Mouse (Mus musculus) frontal cortex, adult 2 months (tissue): ENCODE data around the gene 9930104L06Rik. TPM values are rescaled to one million over a fixed set of nuclear protein-coding genes. Genes with fewer than 3 reads are reported as not detected.

Experiments
- DNase-seq, 2 experiments: peaks; one replicate each; pipeline ENCODE4 v3.0.0; 2022; ENCODE audit warnings: low spot score in 1 of 2; ENCODE audit errors: extremely low spot score in 1 of 2
- polyA plus RNA-seq: library from polyadenylated mRNA; depleted of rRNA; stranded (reverse); fragments of >200 nt; gene quantifications from 2 replicates; pipeline ENCODE4 v1.2.3, GENCODE M21; 2012; rRNA removed

The 9930104L06Rik gene
- polyA plus RNA-seq, 1 experiment = 20.9 TPM

DNA sequence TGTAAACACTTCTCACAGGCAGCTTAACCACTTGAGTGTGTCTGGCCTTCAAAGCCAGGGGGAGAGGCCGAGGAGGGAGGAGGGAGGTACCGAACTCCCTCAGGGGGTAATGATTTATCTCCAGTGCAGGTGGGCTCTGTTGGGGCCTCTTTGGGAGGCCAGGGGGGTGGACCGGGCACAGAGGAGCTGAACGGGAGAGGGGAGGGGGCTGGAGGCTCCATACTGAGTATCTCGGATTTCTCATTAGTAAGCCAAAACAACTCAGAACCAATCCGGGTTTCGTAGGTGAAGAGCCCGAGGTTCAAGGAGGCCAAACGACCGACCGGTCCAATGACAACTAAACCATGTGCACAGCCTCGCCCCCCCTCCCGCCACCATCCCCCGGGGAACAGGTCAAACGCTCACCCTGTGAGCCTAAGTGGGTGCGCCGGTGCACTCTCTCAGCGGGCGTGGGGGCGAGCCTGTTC lies 53.0 kb downstream of the 9930104L06Rik start:
- DNase-seq = no peak

DNA sequence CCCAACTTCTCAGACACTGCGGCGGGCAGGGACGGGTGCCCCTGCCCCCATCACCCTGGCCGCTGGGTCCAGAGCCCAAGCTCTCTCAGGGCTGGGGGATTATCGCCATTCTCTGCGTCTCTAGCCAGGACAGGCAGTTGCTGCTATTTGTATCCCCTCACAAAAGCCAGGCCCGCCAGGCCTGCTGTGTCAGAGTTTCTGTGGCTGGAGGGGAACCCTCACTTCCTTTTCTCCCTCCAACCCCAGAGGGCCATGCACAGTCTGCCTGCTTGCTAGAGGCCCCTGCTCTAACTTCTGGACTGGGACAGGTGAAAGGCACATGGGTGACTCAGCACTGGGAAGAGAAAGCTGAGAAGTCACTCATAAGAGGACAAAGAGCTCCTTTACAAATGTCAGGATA lies 53.5 kb downstream of the 9930104L06Rik start:
- DNase-seq = no peak

Other genes starting within 250 kb of the 9930104L06Rik start
- 19.0 and 20.7 TPM in 2 replicates for gene Utp11, start 243.4 kb upstream of the 9930104L06Rik start, polyA plus RNA-seq
- gene Fhl3, start 236.3 kb upstream of the 9930104L06Rik start, polyA plus RNA-seq = 2.0 and 2.2 TPM in 2 replicates
- 35.5 and 40.4 TPM in 2 replicates for gene Sf3a3, start 222.3 kb upstream of the 9930104L06Rik start, polyA plus RNA-seq
- gene Inpp5b, start 195.2 kb upstream of the 9930104L06Rik start, polyA plus RNA-seq = 58.0 and 71.4 TPM in 2 replicates
- 12.9 and 13.2 TPM in 2 replicates for gene Mtf1, start 134.9 kb upstream of the 9930104L06Rik start, polyA plus RNA-seq
- gene Yrdc, start 86.4 kb upstream of the 9930104L06Rik start, polyA plus RNA-seq = 34.5 and 36.8 TPM in 2 replicates
- gene 1110065P20Rik, start 85.9 kb upstream of the 9930104L06Rik start, polyA plus RNA-seq = 91.4 and 98.1 TPM in 2 replicates
- 48.7 and 52.5 TPM in 2 replicates for gene Maneal, start 74.9 kb upstream of the 9930104L06Rik start, polyA plus RNA-seq
- 49.8 and 50.9 TPM in 2 replicates for gene Epha10, start 56.1 kb upstream of the 9930104L06Rik start, polyA plus RNA-seq
- gene Cdca8, start 2.3 kb downstream of the 9930104L06Rik start, polyA plus RNA-seq = 2.0 and 2.6 TPM in 2 replicates
- gene Rspo1, start 49.4 kb downstream of the 9930104L06Rik start, polyA plus RNA-seq = 3.6 and 8.3 TPM in 2 replicates
- 115 and 127 TPM in 2 replicates for gene Gnl2, start 79.5 kb downstream of the 9930104L06Rik start, polyA plus RNA-seq
- gene Dnali1, start 128.7 kb downstream of the 9930104L06Rik start, polyA plus RNA-seq = 0.42 and 0.44 TPM in 2 replicates
- gene Snip1, start 129.6 kb downstream of the 9930104L06Rik start, polyA plus RNA-seq = 11.6 and 12.0 TPM in 2 replicates
- gene Meaf6, start 148.1 kb downstream of the 9930104L06Rik start, polyA plus RNA-seq = 105 and 111 TPM in 2 replicates
- 1.3 and 1.6 TPM in 2 replicates for gene Zc3h12a, start 190.8 kb downstream of the 9930104L06Rik start, polyA plus RNA-seq